Mouse (Mus musculus): Measurements from ENCODE around the gene Cbfa2t3.

Cbfa2t3 gene

DNA sequence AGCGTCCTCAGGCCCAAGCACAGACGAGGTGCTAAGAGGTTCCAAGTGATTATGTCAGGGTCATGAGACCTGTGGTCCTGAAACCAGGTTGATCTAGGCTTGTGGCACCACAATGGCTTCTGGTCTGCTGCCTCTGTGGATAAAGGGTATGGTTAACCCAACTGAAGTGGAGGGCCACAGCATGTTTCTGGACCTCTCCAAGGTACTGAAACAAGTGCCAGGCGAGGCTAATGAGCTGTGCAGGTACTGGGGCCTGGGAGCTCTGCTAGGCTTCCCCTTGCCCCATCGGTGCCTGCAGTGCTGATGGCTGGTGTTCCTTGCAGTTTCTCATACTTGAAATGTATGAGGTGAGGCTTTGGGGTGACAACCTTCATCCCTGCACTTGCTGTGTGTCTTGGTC lies 38.2 kb upstream of the Cbfa2t3 start:
- no peaks in the 10 kb centered on the region for H3K36me3 ChIP-seq (ENCODE audit: insufficient read depth, low read length)
- H3K9me3 ChIP-seq (ENCODE audit: low read length): no peaks in the 10 kb centered on the region
- no peak overlapping the region for H3K4me3 ChIP-seq (replicated peaks; ENCODE audit: low read length)
- peaks cover 27% of the 10 kb centered on the region for H3K4me1 ChIP-seq (replicated peaks; ENCODE audit: low read depth, low read length)
- TF ChIP-seq CTCF (conservative IDR thresholded peaks at IDR 0.05; ENCODE audit: low read length) (no peak), POU5F1 (IDR thresholded peaks at IDR 0.05; ENCODE audit: borderline replicate concordance, low read length) (no peak), NANOG (IDR thresholded peaks at IDR 0.05; ENCODE audit: borderline replicate concordance, low read length) (no peak)
- peaks cover 19% of the 10 kb centered on the region for H3K27me3 ChIP-seq (ENCODE audit: insufficient read depth, low read length)

DNA sequence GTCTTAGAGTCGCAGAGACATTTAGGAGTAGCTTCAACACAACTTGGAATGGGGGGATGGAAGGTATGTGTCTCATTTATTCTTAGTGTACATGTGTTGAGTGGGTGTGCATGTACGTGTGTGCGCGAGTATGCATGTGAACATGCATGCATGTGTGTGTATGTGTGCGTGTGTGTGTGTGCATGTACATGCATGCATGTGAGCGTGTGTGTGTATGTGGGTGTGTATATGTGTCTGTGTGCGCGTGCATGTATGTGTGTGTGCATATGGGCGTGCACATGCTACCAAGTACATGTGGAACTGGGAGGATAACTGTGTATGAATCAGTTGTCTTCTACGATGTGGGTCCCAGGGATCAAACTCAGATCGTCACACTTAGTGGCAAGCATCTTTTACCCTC lies 37.7 kb upstream of the Cbfa2t3 start:
- H3K27me3 ChIP-seq (ENCODE audit: insufficient read depth, low read length): peaks cover 17% of the 10 kb centered on the region
- H3K4me3 ChIP-seq (replicated peaks; ENCODE audit: low read length): no peak overlapping the region
- H3K9me3 ChIP-seq (ENCODE audit: low read length): no peaks in the 10 kb centered on the region
- peaks cover 27% of the 10 kb centered on the region for H3K4me1 ChIP-seq (replicated peaks; ENCODE audit: low read depth, low read length)
- no peak for TF ChIP-seq NANOG (IDR thresholded peaks at IDR 0.05; ENCODE audit: borderline replicate concordance, low read length)
- TF ChIP-seq CTCF (conservative IDR thresholded peaks at IDR 0.05; ENCODE audit: low read length): no peak
- TF ChIP-seq POU5F1 (IDR thresholded peaks at IDR 0.05; ENCODE audit: borderline replicate concordance, low read length): no peak
- no peaks in the 10 kb centered on the region for H3K36me3 ChIP-seq (ENCODE audit: insufficient read depth, low read length)

DNA sequence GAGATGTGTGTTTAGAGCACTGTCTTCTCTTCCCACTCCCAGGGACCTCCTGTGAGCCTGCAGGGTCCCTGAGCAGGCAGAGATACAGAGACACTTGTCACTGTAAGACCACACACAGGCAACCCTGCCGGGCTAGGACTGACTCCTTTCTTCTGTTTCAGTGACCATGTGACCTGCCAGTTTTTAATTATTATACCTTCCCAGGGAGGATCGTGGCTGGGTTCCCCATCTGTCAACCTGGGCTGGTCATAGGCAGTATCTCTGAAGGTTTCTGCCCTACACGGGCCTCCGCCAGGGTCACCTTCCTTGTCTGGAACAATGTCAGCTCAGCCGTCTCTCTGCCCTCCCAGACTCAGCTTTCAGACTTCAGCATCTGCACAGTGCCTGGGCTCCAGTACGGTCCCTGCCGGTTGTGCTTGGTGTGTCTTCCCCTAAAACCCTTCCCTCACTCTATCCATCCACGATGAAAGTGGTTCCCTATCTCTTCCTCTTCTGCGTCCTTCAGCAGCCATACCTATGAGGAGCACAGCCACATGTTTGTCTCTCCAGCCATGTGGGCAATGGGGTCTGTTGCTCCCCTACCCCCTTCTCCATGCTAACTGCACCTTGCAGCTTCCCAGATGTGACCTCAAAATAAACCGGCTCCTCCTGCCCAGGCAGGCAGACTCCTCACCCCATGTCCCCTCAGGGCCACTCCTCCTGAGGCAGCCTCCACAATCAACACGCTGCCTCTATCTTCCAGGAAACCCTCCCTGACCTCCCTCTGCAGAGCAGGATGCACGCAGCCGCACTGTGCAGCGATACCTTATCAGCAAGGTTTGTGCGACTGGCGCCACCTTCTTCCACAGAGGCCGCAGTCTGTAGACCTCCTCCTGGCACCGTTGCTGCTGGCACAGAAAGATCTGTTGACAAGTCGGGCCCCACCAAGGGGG lies 36.9 kb upstream of the Cbfa2t3 start:
- Histone ChIP-seq H3K4me1 (replicated peaks; ENCODE audit: low read depth, low read length) (peaks cover 27% of the 10 kb centered on the region), H3K9me3 (ENCODE audit: low read length) (no peaks in the 10 kb centered on the region), H3K36me3 (ENCODE audit: insufficient read depth, low read length) (no peaks in the 10 kb centered on the region), H3K27me3 (ENCODE audit: insufficient read depth, low read length) (peaks cover 12% of the 10 kb centered on the region), H3K4me3 (replicated peaks; ENCODE audit: low read length) (peak overlapping the region; percentile 13; the same call in 1 of the 2 replicates)
- TF ChIP-seq NANOG (IDR thresholded peaks at IDR 0.05; ENCODE audit: borderline replicate concordance, low read length): no peak

DNA sequence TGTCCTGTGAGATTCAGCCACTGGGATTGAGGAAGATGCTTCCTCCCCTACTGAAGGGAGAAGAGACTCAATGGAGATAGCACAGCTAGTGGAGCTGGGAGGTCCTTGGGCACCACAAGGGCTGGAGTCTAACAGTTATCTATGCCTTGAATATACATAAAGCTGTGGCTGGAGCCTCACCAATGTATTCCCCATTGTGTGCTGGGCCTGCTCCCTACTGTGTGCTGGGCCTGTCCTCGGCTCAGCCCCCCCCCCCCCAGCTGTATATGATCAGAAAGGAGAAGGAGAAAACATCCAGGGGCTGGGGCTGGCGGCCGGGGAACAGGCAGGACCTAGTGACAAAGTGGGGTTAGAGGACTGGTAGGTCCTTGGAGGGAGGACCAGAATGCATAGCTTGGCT lies 36.2 kb upstream of the Cbfa2t3 start:
- no peak for TF ChIP-seq NANOG (IDR thresholded peaks at IDR 0.05; ENCODE audit: borderline replicate concordance, low read length)
- TF ChIP-seq POU5F1 (IDR thresholded peaks at IDR 0.05; ENCODE audit: borderline replicate concordance, low read length): no peak
- TF ChIP-seq CTCF (conservative IDR thresholded peaks at IDR 0.05; ENCODE audit: low read length): no peak
- H3K4me3 ChIP-seq (replicated peaks; ENCODE audit: low read length): no peak overlapping the region
- H3K36me3 ChIP-seq (ENCODE audit: insufficient read depth, low read length): no peaks in the 10 kb centered on the region

DNA sequence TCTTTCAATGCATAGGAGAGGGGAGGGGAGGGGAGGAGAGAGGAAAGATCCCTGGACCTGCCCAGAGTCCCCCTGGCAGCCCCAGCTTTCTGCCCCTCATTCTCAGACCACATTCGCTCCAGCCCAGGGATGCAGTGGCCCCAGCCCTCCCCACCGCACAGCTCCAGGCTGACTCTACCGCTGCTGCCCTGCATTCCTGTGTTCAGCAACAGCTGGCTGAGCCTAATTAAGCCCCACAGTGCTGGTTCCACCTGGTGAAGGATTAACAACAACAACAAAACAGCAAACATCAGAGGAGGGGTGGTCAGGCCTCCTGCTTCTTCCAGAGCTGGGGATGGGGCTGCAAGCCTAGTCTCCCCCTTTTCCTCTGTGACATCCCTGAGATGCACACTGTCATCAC lies 29.7 kb upstream of the Cbfa2t3 start:
- H3K9me3 ChIP-seq (ENCODE audit: low read length): no peaks in the 10 kb centered on the region
- no peak for TF ChIP-seq POU5F1 (IDR thresholded peaks at IDR 0.05; ENCODE audit: borderline replicate concordance, low read length)
- no peak for TF ChIP-seq NANOG (IDR thresholded peaks at IDR 0.05; ENCODE audit: borderline replicate concordance, low read length)
- no peak for TF ChIP-seq CTCF (conservative IDR thresholded peaks at IDR 0.05; ENCODE audit: low read length)
- H3K36me3 ChIP-seq (ENCODE audit: insufficient read depth, low read length): no peaks in the 10 kb centered on the region
- H3K4me1 ChIP-seq (replicated peaks; ENCODE audit: low read depth, low read length): peaks cover 19% of the 10 kb centered on the region
- no peaks in the 10 kb centered on the region for H3K27me3 ChIP-seq (ENCODE audit: insufficient read depth, low read length)
- H3K4me3 ChIP-seq (replicated peaks; ENCODE audit: low read length): no peak overlapping the region

More for the DNA sequence above, 36.2 kb upstream of the Cbfa2t3 start:
- Histone ChIP-seq H3K9me3 (ENCODE audit: low read length) (no peaks in the 10 kb centered on the region), H3K4me1 (replicated peaks; ENCODE audit: low read depth, low read length) (peaks cover 27% of the 10 kb centered on the region), H3K27me3 (ENCODE audit: insufficient read depth, low read length) (peaks cover 5% of the 10 kb centered on the region; the same call in 1 of the 2 replicates)

DNA sequence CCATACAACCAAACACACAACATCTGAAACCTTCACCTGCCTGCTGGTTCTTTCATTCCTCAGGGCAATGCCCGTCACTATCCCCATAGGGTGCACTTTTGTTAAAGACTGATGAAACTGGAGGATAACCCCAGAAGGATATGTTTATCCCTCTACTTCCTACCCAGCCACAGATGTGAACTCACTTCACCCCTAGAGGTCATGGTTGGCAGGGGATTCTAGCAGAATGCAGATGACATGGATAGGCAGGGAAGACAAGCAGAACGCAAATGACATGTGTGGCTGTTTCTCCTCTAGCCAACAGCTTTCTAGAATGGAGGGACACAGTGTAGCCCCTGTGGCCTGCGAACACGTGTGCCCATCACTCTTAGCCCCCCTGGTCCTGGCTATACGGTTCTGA lies 28.5 kb upstream of the Cbfa2t3 start:
- peaks cover 22% of the 10 kb centered on the region for H3K4me1 ChIP-seq (replicated peaks; ENCODE audit: low read depth, low read length)
- H3K27me3 ChIP-seq (ENCODE audit: insufficient read depth, low read length): 0 out of 2 replicates have a peak, but pooled peaks cover 4% of the 10 kb centered on the region
- H3K4me3 ChIP-seq (replicated peaks; ENCODE audit: low read length): no peak overlapping the region
- no peak for TF ChIP-seq POU5F1 (IDR thresholded peaks at IDR 0.05; ENCODE audit: borderline replicate concordance, low read length)
- no peak for TF ChIP-seq CTCF (conservative IDR thresholded peaks at IDR 0.05; ENCODE audit: low read length)
- no peak for TF ChIP-seq NANOG (IDR thresholded peaks at IDR 0.05; ENCODE audit: borderline replicate concordance, low read length)
- no peaks in the 10 kb centered on the region for H3K36me3 ChIP-seq (ENCODE audit: insufficient read depth, low read length)
- H3K9me3 ChIP-seq (ENCODE audit: low read length): no peaks in the 10 kb centered on the region

DNA sequence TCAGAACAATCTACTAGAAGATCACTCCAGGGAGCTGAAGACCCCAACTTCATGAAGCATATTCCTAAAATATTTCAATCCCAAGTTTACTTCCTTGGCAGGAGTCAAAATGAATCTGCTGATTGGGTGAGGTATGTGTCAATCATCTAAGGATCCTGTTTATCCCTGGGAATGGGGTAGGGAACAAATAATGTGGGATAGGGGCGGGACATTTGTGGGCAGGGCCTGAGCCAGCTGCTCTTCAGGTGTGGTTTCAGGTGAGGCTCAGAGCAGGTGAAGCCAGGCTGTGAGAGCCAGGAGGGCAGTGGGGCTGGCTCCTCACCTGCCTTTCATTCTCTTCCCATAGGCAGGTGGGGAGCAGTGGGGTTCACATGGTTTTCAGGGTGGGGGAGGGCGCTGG lies 27.9 kb upstream of the Cbfa2t3 start:
- H3K27me3 ChIP-seq (ENCODE audit: insufficient read depth, low read length): 0 out of 2 replicates have a peak, but pooled peaks cover 10% of the 10 kb centered on the region
- H3K9me3 ChIP-seq (ENCODE audit: low read length): no peaks in the 10 kb centered on the region
- no peak for TF ChIP-seq NANOG (IDR thresholded peaks at IDR 0.05; ENCODE audit: borderline replicate concordance, low read length)
- TF ChIP-seq CTCF (conservative IDR thresholded peaks at IDR 0.05; ENCODE audit: low read length): no peak
- TF ChIP-seq POU5F1 (IDR thresholded peaks at IDR 0.05; ENCODE audit: borderline replicate concordance, low read length): no peak
- H3K4me1 ChIP-seq (replicated peaks; ENCODE audit: low read depth, low read length): peaks cover 26% of the 10 kb centered on the region
- H3K4me3 ChIP-seq (replicated peaks; ENCODE audit: low read length): 0 out of 2 replicates have a peak overlapping the region, but pooled peaks have one; percentile 21
- no peaks in the 10 kb centered on the region for H3K36me3 ChIP-seq (ENCODE audit: insufficient read depth, low read length)

DNA sequence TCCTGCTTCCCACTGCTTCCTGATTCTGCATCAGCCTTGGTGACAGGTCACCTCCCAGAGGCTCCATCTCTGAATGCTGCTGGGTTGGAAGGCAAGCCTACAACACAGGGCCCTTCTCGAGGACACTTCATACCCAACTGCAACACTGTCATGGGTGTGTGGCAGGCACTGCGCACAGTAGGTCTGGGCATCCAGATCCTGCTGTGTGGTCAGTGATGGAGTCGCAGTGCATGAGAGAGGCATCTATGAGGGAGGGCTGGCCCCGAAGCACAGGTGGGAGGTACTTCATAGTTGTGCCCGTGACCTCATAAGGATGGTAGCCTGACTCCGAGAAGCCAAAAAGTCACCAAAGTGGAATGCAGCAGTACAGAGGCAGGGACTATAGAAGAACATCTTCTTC lies 26.3 kb upstream of the Cbfa2t3 start:
- Histone ChIP-seq H3K36me3 (ENCODE audit: insufficient read depth, low read length) (no peaks in the 10 kb centered on the region), H3K4me1 (replicated peaks; ENCODE audit: low read depth, low read length) (peaks cover 32% of the 10 kb centered on the region), H3K27me3 (ENCODE audit: insufficient read depth, low read length) (peaks cover 22% of the 10 kb centered on the region), H3K9me3 (ENCODE audit: low read length) (no peaks in the 10 kb centered on the region), H3K4me3 (replicated peaks; ENCODE audit: low read length) (no peak overlapping the region)
- TF ChIP-seq POU5F1 (IDR thresholded peaks at IDR 0.05; ENCODE audit: borderline replicate concordance, low read length) (no peak), CTCF (conservative IDR thresholded peaks at IDR 0.05; ENCODE audit: low read length) (no peak), NANOG (IDR thresholded peaks at IDR 0.05; ENCODE audit: borderline replicate concordance, low read length) (no peak)

All from E14TG2a.4 (cell line).